Mouse (Mus musculus) MN1 (cell line): ENCODE measurements around the gene Abce1.

Source experiments
- DNase-seq: peaks from one replicate; pipeline ENCODE4 v3.0.0-alpha.2; 2016; ENCODE audit warnings: low spot score

The Abce1 gene

DNA sequence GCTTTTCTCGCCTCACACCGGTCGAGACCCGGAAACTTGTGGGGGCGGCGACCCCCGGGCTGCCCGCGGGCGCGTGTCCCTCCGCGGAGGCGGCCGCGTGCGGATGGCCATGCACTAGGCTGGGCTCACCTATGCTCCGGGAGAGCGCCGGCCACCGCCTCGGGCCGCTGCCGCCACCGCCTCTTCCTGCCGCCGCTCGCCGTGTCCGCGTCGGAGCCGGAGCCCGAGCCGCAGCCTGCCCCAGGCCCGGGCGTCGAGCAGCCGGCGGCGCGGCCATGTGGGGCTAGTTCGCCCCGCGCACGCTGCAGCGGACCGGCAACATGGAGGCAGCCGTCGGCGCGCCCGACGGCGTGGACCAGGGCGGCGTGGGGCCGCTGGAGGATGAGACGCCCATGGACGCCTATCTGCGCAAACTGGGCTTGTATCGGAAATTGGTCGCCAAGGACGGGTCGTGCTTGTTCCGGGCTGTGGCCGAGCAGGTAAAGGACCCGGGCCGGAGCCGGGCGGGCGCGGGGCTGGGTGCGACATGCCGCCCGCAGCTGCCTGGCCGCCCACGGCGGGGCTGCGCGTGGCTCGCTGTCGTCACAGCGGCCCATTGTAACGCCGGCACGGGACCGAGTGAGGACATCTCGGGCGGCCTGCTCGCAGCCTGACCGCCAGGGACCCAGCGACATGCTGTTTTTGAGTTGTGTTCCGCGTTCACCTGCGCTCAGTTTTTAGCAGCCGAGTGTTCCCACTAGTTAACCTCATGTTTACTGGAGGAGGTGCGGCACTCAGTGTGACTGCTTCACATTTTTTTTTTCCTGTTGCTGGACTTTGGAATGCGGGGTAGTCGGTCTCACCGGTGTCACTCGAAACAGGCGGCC is 71.7 kb downstream of the Abce1 start, which contains the start of gene Otud4:
Gene Otud4 (plus strand): TSS at position 33 of the 866 bp plus-strand sequence.
- DNase-seq = peak; percentile 74

DNA sequence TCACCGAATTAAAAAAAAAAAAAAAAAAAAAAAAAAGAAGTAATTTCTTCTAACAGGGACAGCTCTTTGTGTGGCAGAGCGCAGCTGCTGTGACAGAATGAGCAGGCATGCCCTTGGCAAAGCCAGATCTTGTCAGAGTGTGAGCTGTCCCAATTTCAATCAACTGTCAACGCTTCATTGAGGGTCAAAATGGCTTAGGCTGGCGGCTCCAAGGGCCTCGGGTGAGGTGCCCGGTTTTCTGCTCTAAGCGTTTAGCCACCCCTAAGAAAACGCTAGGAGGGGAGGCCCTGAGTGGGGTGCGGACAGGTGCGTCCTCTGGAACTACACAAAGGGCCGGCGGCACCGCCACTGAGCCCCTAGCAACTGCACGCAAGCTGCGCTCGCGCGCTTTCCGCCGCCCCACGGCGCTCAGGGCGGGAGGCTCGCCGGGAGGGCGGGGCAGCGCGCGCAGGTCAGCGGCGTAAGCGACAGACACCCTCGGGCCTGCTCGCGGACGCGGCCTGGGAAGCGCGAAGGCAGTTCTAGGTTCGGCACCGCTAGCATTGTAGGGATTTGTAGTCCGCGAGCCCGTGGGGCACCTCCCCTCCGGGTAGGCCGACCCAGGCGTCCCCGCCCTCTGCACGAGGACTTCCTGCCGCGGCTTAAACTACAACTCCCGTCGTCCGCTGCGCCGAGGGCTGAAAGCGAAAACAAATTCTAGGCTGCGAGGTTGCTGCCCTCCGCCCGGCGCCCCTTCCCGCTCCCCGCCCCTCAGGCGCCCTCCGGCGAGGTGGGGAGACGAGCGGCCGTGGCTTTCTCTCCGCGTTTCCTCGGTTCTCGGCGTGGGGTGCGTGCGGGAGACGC is 72.6 kb downstream of the Abce1 start:
- peak; percentile 99 for DNase-seq

DNA sequence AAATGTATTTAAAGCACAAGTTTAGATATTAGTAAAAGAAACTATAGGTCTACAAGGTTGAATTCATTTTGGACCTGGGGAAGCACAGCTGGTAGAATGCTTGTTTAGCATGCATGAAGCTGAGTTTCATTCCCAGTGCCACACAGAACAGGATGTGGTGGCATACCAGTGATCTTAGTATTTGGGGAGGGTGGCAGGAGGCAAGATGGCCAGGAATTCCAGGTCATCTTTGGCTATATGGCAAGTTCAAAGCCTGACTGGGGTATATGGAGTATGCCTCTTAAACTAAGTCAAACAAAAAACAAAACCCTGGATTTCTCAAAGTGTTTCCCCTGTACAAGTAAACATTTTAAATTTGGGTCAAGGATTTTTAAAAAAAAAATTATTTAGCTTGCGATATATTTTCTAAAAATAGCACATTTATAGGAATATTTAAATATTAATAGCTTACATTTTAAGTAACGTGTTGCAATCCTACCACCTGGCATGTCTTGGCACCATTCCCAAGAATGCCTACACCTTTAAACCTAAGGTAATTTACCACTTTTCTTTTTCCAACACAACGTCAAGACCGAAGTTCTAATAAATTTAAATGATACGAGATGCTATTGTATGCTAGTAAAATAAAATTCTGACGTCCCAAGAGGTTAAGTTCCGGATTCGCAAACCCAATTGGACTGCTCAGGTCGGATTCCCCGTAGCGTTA is 73.4 kb downstream of the Abce1 start:
- DNase-seq = no peak

DNA sequence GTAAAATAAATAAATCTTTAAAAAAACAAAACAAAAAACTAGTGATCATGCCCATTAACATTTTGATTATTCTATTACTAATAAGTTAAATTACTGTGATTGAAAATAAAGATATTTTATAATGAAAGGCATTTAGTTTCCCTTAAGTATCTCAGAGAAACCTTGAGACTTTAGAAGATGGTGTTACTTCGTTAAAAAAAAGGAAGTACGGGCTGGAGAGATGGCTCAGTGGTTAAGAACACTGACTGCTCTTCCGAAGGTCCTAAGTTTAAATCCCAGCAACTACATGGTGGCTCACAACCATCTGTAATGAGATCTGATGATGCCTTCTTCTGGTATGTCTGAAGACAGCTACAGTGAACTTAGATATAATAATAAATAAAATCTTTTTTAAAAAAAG is 74.3 kb downstream of the Abce1 start:
- no peak for DNase-seq

DNA sequence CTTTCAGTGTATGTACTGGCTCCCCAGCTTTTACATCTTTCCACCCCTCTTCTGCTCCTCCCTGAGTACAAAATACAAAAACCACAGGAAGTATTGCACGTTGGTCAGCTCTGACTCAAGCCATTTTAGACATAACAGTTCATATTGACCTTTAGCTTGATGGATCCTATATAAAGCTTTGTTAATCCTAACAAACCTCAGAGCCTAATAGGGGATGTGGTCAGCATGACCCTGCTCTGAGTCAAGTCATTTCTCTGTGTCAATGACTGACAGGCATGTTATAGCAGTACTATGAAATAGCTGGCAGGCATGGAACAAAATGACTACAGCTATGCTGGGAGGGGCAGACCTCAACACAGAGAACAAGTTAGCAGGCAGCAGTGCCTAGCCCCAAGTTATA is 75.4 kb downstream of the Abce1 start:
- no peak for DNase-seq

DNA sequence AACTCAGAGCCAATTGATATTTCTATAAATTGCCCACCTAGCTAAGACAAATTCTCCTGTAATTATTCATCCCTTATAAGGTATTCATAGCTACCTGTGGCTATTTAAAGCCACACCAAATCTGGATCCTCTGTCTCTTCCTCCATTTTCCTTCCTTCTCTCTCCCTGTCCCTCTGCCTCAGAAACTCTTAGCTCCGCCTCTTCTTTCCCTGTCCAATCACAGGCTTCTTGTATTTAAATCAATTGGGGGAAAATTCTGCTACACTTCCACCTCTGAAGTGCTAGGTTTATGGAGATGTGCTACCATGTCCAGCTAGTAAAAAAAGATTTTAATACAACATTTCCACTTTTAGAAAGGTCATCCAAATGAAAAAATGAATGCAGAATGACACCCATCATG is 76.0 kb downstream of the Abce1 start:
- no peak for DNase-seq
